Comparison of ENCODE assay signal across 17 mouse cellular contexts in genomic region chr1:179541502-179541901, GRCm38 (mm10). TPM values are rescaled to one million over a fixed set of nuclear protein-coding genes. Genes with fewer than 3 reads are reported as not detected.
A peak's percentile ranks its signal among the peaks of the same experiment; 100 is the strongest.
DNase-seq lines count a peak whose midpoint lies in the region; ATAC-seq and TF ChIP-seq lines count a peak whose summit lies in the region.
"Had no signal": no experiment of that assay in that cellular context is flagged by ENCODE, and none has a peak within 500 bp of the region (broad histone marks: within the 10 kb centered on the region; RNA-seq: fewer than 3 reads in every experiment).

No protein-coding gene starts in this region.

- peaks cover 21% of the 10 kb centered on the region for H3K36me3 ChIP-seq in liver, adult 2 months (ENCODE audit: control insufficient read depth, insufficient read depth, low read length)
- peaks cover 4% of the 10 kb centered on the region; the same call in 1 of the 2 replicates for H3K36me3 ChIP-seq in liver, embryonic 11.5 days (ENCODE audit: control insufficient read depth, insufficient read depth, low read length)
- H3K36me3 ChIP-seq in ES-Bruce4 (ENCODE audit: control insufficient read depth, insufficient read depth, low read length, poor library complexity, severe bottlenecking) = peaks cover 9% of the 10 kb centered on the region
- H3K36me3 ChIP-seq in liver, postnatal 0 days (replicated peaks; ENCODE audit: insufficient read depth, low read length) = peaks cover 10% of the 10 kb centered on the region

- DNase-seq in cerebellum, adult 2 months = no peak
- DNase-seq in cerebellum, postnatal 25 days = no peak
- DNase-seq in liver, adult 2 months (ENCODE audit: extremely low read depth, low read depth, low spot score) = no peak
- no peak for DNase-seq in liver, embryonic 11.5 days (ENCODE audit: low spot score)
- no peak for DNase-seq in liver, postnatal 0 days
- no peak for DNase-seq in ovary, adult 18-20 months (ENCODE audit: low spot score)
- DNase-seq: adrenal gland, postnatal 10 days; cerebellum, adult 9-10 months; midbrain, embryonic 14.5 days; spleen, adult 18-20 months; thymus, postnatal 14 days had no signal

- peaks cover 7% of the 10 kb centered on the region; the same call in 1 of the 2 replicates for H3K79me2 ChIP-seq in liver, adult 2 months (ENCODE audit: control insufficient read depth, insufficient read depth, low read length)

- H3K4me1 ChIP-seq in cerebellum, adult 2 months (ENCODE audit: control insufficient read depth, insufficient read depth, low read length) = no peaks in the 10 kb centered on the region
- H3K4me1 ChIP-seq in liver, adult 2 months (ENCODE audit: control insufficient read depth, insufficient read depth, low read length) = peaks cover 5% of the 10 kb centered on the region
- peaks cover 6% of the 10 kb centered on the region for H3K4me1 ChIP-seq in liver, embryonic 11.5 days (replicated peaks; ENCODE audit: control insufficient read depth, insufficient read depth, low read length)
- no peaks in the 10 kb centered on the region for H3K4me1 ChIP-seq in ES-Bruce4 (ENCODE audit: control insufficient read depth, insufficient read depth, low read length)
- peaks cover 7% of the 10 kb centered on the region; the same call in 1 of the 2 replicates for H3K4me1 ChIP-seq in liver, postnatal 0 days (ENCODE audit: insufficient read depth)

- no peaks in the 10 kb centered on the region for H3K27me3 ChIP-seq in cerebellum, adult 2 months (ENCODE audit: control insufficient read depth, insufficient read depth, low read length)
- no peaks in the 10 kb centered on the region for H3K27me3 ChIP-seq in liver, adult 2 months (ENCODE audit: control insufficient read depth, insufficient read depth, low read length)
- no peaks in the 10 kb centered on the region for H3K27me3 ChIP-seq in liver, embryonic 11.5 days (replicated peaks; ENCODE audit: control insufficient read depth, insufficient read depth, low read length)
- H3K27me3 ChIP-seq in ES-Bruce4 (ENCODE audit: control insufficient read depth, insufficient read depth, low read length, poor library complexity, severe bottlenecking) = no peaks in the 10 kb centered on the region
- no peaks in the 10 kb centered on the region for H3K27me3 ChIP-seq in liver, postnatal 0 days (ENCODE audit: insufficient read depth, low read length)
- H3K27me3 ChIP-seq: heart, embryonic 15.5 days; limb, embryonic 15.5 days; neural tube, embryonic 15.5 days had no signal

- TF ChIP-seq POLR2A in cerebellum, adult 2 months (IDR thresholded peaks at IDR 0.05; ENCODE audit: borderline replicate concordance, insufficient read depth, low read length) = no peak
- no peak for TF ChIP-seq POLR2A in liver, adult 2 months (IDR thresholded peaks at IDR 0.05; ENCODE audit: extremely low read depth, insufficient read depth, low read length)
- no peak for TF ChIP-seq POLR2A in ES-Bruce4 (IDR thresholded peaks at IDR 0.05; ENCODE audit: insufficient read depth, low read length)

- H3K9me3 ChIP-seq in liver, embryonic 11.5 days (ENCODE audit: control insufficient read depth, low read length) = no peaks in the 10 kb centered on the region
- H3K9me3 ChIP-seq in ES-Bruce4 (replicated peaks; ENCODE audit: control insufficient read depth, insufficient read depth, low read length, poor library complexity, severe bottlenecking) = no peaks in the 10 kb centered on the region
- H3K9me3 ChIP-seq in liver, postnatal 0 days (ENCODE audit: low read length) = no peaks in the 10 kb centered on the region
- H3K9me3 ChIP-seq: heart, embryonic 15.5 days; limb, embryonic 15.5 days; neural tube, embryonic 15.5 days had no signal

- TF ChIP-seq EP300 in ES-Bruce4 (IDR thresholded peaks at IDR 0.05; ENCODE audit: insufficient read depth, low read depth, low read length) = no peak
- no peak for TF ChIP-seq EP300 in liver, postnatal 0 days (IDR thresholded peaks at IDR 0.05; ENCODE audit: low read depth)

- H3K4me2 ChIP-seq in liver, embryonic 11.5 days = no peak overlapping the region
- H3K4me2 ChIP-seq in liver, postnatal 0 days (ENCODE audit: low read depth, low read length) = no peak overlapping the region
- H3K4me2 ChIP-seq: heart, embryonic 15.5 days; limb, embryonic 15.5 days; neural tube, embryonic 15.5 days had no signal

- no peak overlapping the region for H3K9ac ChIP-seq in liver, adult 2 months (ENCODE audit: low read depth, low read length)
- H3K9ac ChIP-seq in liver, embryonic 11.5 days (ENCODE audit: low read depth, low read length) = no peak overlapping the region
- H3K9ac ChIP-seq in ES-Bruce4 (ENCODE audit: low read depth, poor library complexity, severe bottlenecking) = no peak overlapping the region
- H3K9ac ChIP-seq in liver, postnatal 0 days (replicated peaks) = no peak overlapping the region
- H3K9ac ChIP-seq: heart, embryonic 15.5 days; limb, embryonic 15.5 days; neural tube, embryonic 15.5 days had no signal

- H3K27ac ChIP-seq in cerebellum, adult 2 months (ENCODE audit: insufficient read depth, low read length) = no peak overlapping the region
- no peak overlapping the region for H3K27ac ChIP-seq in liver, adult 2 months (replicated peaks; ENCODE audit: insufficient read depth, low read depth, low read length)
- no peak overlapping the region for H3K27ac ChIP-seq in liver, embryonic 11.5 days (ENCODE audit: low read depth, low read length)
- H3K27ac ChIP-seq in ES-Bruce4 (ENCODE audit: insufficient read depth, low read length) = no peak overlapping the region
- H3K27ac ChIP-seq in liver, postnatal 0 days (ENCODE audit: low read depth) = no peak overlapping the region
- H3K27ac ChIP-seq: heart, embryonic 15.5 days; limb, embryonic 15.5 days; neural tube, embryonic 15.5 days had no signal

- WGBS in cerebellum, adult 2 months = 51% methylated on average over 3 of the region's 3 CpGs
- 65% methylated on average over 3 of the region's 3 CpGs for WGBS in liver, adult 2 months
- 53% methylated on average over 3 of the region's 3 CpGs for WGBS in liver, embryonic 11.5 days
- 57% methylated on average over 3 of the region's 3 CpGs for WGBS in liver, postnatal 0 days (ENCODE audit: insufficient replicate concordance)

- no peak for ATAC-seq in liver, embryonic 11.5 days (replicated peaks; ENCODE audit: low FRiP score)
- no peak for ATAC-seq in liver, postnatal 0 days
- no peak for ATAC-seq in granulocyte monocyte progenitor cell, adult 5-6 weeks (replicated peaks; ENCODE audit: poor library complexity, severe bottlenecking)
- ATAC-seq: intestine, embryonic 16.5 days had no signal

- TF ChIP-seq CTCF in cerebellum, adult 2 months (IDR thresholded peaks at IDR 0.05; ENCODE audit: borderline replicate concordance, insufficient read depth, low read depth, low read length) = peak; percentile 49; the same call in 1 of the 2 replicates
- peak; percentile 52 for TF ChIP-seq CTCF in liver, adult 2 months (IDR thresholded peaks at IDR 0.05; ENCODE audit: low read depth, low read length)
- TF ChIP-seq CTCF in ES-Bruce4 (IDR thresholded peaks at IDR 0.05; ENCODE audit: low read depth, low read length) = peak; percentile 43
- peak; percentile 61 for TF ChIP-seq CTCF in liver, postnatal 0 days (IDR thresholded peaks at IDR 0.05; ENCODE audit: low read depth)

- no peak overlapping the region for H3K4me3 ChIP-seq in cerebellum, adult 2 months (replicated peaks; ENCODE audit: insufficient read depth, low read depth, low read length)
- H3K4me3 ChIP-seq in liver, adult 2 months (ENCODE audit: insufficient read depth, low read depth, low read length) = no peak overlapping the region
- no peak overlapping the region for H3K4me3 ChIP-seq in liver, embryonic 11.5 days (ENCODE audit: low read depth, low read length)
- H3K4me3 ChIP-seq in ES-Bruce4 (ENCODE audit: low read depth, low read length) = no peak overlapping the region
- H3K4me3 ChIP-seq in liver, postnatal 0 days (ENCODE audit: low read depth, low read length) = no peak overlapping the region
- H3K4me3 ChIP-seq: heart, embryonic 15.5 days; limb, embryonic 15.5 days; neural tube, embryonic 15.5 days had no signal

RNA-seq across cellular contexts. Expression of gene Tfb2m, which starts 4.6 kb away (rescaled TPM):
- 22.6 and 23.5 TPM in 2 replicates for polyA plus RNA-seq in cerebellum, adult 2 months (2012; rRNA removed)
- total RNA-seq in liver, adult 2 months (2014; rRNA removed) = 21.7 and 22.2 TPM in 2 replicates
- polyA plus RNA-seq in liver, adult 2 months (2012; rRNA removed) = 8.2 and 9.2 TPM in 2 replicates
- polyA plus RNA-seq in liver, embryonic 11.5 days (2014; fragmentation: Nextera tagmentation; extraction: Ambion mirVana) = 25.0 and 31.9 TPM in 2 replicates
- polyA plus RNA-seq in ES-Bruce4 (2011; ENCODE audit: insufficient read depth, insufficient read length, low read depth, missing spikeins) = 23.1 and 26.5 TPM in 2 replicates
- polyA plus RNA-seq in liver, postnatal 0 days (2015; fragmentation: Nextera tagmentation; extraction: Ambion mirVana) = 16.3 and 17.6 TPM in 2 replicates
- total RNA-seq in granulocyte monocyte progenitor cell, adult 5-6 weeks (2014; fragmentation: Nextera tagmentation) = 34.0 and 37.0 TPM in 2 replicates
- total RNA-seq in granulocyte monocyte progenitor cell, adult 5-6 weeks (2017) = 30.3 and 40.0 TPM in 2 replicates

RNA-seq across cellular contexts. Expression of gene Cnst, which starts 4.7 kb away (rescaled TPM):
- 45.1 and 49.8 TPM in 2 replicates for polyA plus RNA-seq in cerebellum, adult 2 months (2012; rRNA removed)
- 14.9 and 15.3 TPM in 2 replicates for total RNA-seq in liver, adult 2 months (2014; rRNA removed)
- polyA plus RNA-seq in liver, adult 2 months (2012; rRNA removed) = 3.9 and 4.6 TPM in 2 replicates
- polyA plus RNA-seq in liver, embryonic 11.5 days (2014; fragmentation: Nextera tagmentation; extraction: Ambion mirVana) = 12.9 and 16.7 TPM in 2 replicates
- polyA plus RNA-seq in ES-Bruce4 (2011; ENCODE audit: insufficient read depth, insufficient read length, low read depth, missing spikeins) = 10.2 and 11.6 TPM in 2 replicates
- polyA plus RNA-seq in liver, postnatal 0 days (2015; fragmentation: Nextera tagmentation; extraction: Ambion mirVana) = 5.0 and 5.8 TPM in 2 replicates
- 15.8 and 17.5 TPM in 2 replicates for total RNA-seq in granulocyte monocyte progenitor cell, adult 5-6 weeks (2014; fragmentation: Nextera tagmentation)
- total RNA-seq in granulocyte monocyte progenitor cell, adult 5-6 weeks (2017) = 18.4 and 19.1 TPM in 2 replicates

RNA-seq across cellular contexts. Expression of gene Smyd3, which starts 23.7 kb away (rescaled TPM):
- 17.3 and 18.3 TPM in 2 replicates for polyA plus RNA-seq in cerebellum, adult 2 months (2012; rRNA removed)
- total RNA-seq in liver, adult 2 months (2014; rRNA removed) = 6.4 and 7.0 TPM in 2 replicates
- 1.4 TPM in 2 replicates for polyA plus RNA-seq in liver, adult 2 months (2012; rRNA removed)
- polyA plus RNA-seq in liver, embryonic 11.5 days (2014; fragmentation: Nextera tagmentation; extraction: Ambion mirVana) = 14.0 and 17.3 TPM in 2 replicates
- 40.2 and 44.0 TPM in 2 replicates for polyA plus RNA-seq in ES-Bruce4 (2011; ENCODE audit: insufficient read depth, insufficient read length, low read depth, missing spikeins)
- 5.0 and 5.1 TPM in 2 replicates for polyA plus RNA-seq in liver, postnatal 0 days (2015; fragmentation: Nextera tagmentation; extraction: Ambion mirVana)
- 34.9 and 35.7 TPM in 2 replicates for total RNA-seq in granulocyte monocyte progenitor cell, adult 5-6 weeks (2014; fragmentation: Nextera tagmentation)
- total RNA-seq in granulocyte monocyte progenitor cell, adult 5-6 weeks (2017) = 29.7 and 30.2 TPM in 2 replicates
